15 mouse cellular contexts compared by ENCODE assay signal in genomic region chr7:102665378-102665777, GRCm38 (mm10). TPM values are rescaled to one million over a fixed set of nuclear protein-coding genes. Genes with fewer than 3 reads are reported as not detected.
DNase-seq lines count a peak whose midpoint lies in the region; TF ChIP-seq lines count a peak whose summit lies in the region.
"Had no signal": no experiment of that assay in that cellular context is flagged by ENCODE, and none has a peak within 500 bp of the region (broad histone marks: within the 10 kb centered on the region; RNA-seq: fewer than 3 reads in every experiment).

No protein-coding gene starts in this region.

- TF ChIP-seq CTCF in layer of hippocampus, adult 2 months (conservative IDR thresholded peaks at IDR 0.05), result peak; percentile 87

- DNase-seq in cerebellum, postnatal 14 days, result peak; percentile 12 to 18
- no peak for DNase-seq in cerebellum, adult 11 months
- peak in 1 of 2 experiments; percentile 7 for DNase-seq in layer of hippocampus, adult 2 months (ENCODE audit: low spot score in 2 of 2)
- no peak for DNase-seq in layer of hippocampus, postnatal 10 days (ENCODE audit: low spot score in 2 of 2)
- DNase-seq in 3T3-L1 (ENCODE audit: low read depth, low spot score), result peak; percentile 49
- DNase-seq in brain, adult 2 months (ENCODE audit: low read depth, low spot score), result peak; percentile 17
- DNase-seq in urinary bladder, postnatal 25 days (ENCODE audit: low spot score), result no peak
- DNase-seq in urinary bladder, adult 2 months (ENCODE audit: low spot score), result no peak
- DNase-seq: adrenal gland, adult 8-10 months; right cerebral cortex, adult 18-20 months had no signal

- H3K27ac ChIP-seq in layer of hippocampus, adult 2 months, result no peak overlapping the region

- H3K4me3 ChIP-seq in layer of hippocampus, adult 2 months, result no peak overlapping the region
- H3K4me3 ChIP-seq: heart, embryonic 12.5 days had no signal

RNA-seq across cellular contexts. Expression of gene Olfr556, which starts 0.7 kb away (rescaled TPM):
- total RNA-seq in layer of hippocampus, adult 2 months (2021), result not detected
- not detected for total RNA-seq in layer of hippocampus, postnatal 10 days (2021)
- polyA plus RNA-seq in urinary bladder, adult 2 months (2012; rRNA removed), result not detected in 2 replicates
- total RNA-seq: adrenal gland, adult 8-10 months; layer of hippocampus, adult 18-20 months; monocyte, adult 5-6 weeks had no signal
- polyA plus RNA-seq: heart, embryonic 12.5 days; liver, embryonic 11.5 days; stomach, embryonic 16.5 days had no signal

RNA-seq across cellular contexts. Expression of gene Olfr555, which starts 6.8 kb away (rescaled TPM):
- not detected for total RNA-seq in layer of hippocampus, adult 2 months (2021)
- not detected for total RNA-seq in layer of hippocampus, postnatal 10 days (2021)
- polyA plus RNA-seq in urinary bladder, adult 2 months (2012; rRNA removed), result not detected in 2 replicates
- total RNA-seq: adrenal gland, adult 8-10 months; layer of hippocampus, adult 18-20 months; monocyte, adult 5-6 weeks had no signal
- polyA plus RNA-seq: heart, embryonic 12.5 days; liver, embryonic 11.5 days; stomach, embryonic 16.5 days had no signal

RNA-seq across cellular contexts. Expression of gene Trim68, which starts 21.7 kb away (rescaled TPM):
- 1 to 10 TPM; 7.1 to 7.2 TPM for total RNA-seq in layer of hippocampus, adult 2 months (2021)
- 1 to 10 TPM; 6.2 to 7.5 TPM for total RNA-seq in layer of hippocampus, postnatal 10 days (2021)
- 75.3 and 99.1 TPM in 2 replicates for polyA plus RNA-seq in urinary bladder, adult 2 months (2012; rRNA removed)

RNA-seq across cellular contexts. Expression of gene Olfr554, which starts 27.1 kb away (rescaled TPM):
- not detected for total RNA-seq in layer of hippocampus, adult 2 months (2021)
- total RNA-seq in layer of hippocampus, postnatal 10 days (2021), result not detected
- polyA plus RNA-seq in urinary bladder, adult 2 months (2012; rRNA removed), result not detected in 2 replicates
- total RNA-seq: adrenal gland, adult 8-10 months; monocyte, adult 5-6 weeks had no signal
- polyA plus RNA-seq: heart, embryonic 12.5 days; liver, embryonic 11.5 days; stomach, embryonic 16.5 days had no signal

RNA-seq across cellular contexts. Expression of gene Olfr557, which starts 30.3 kb away (rescaled TPM):
- not detected for total RNA-seq in layer of hippocampus, adult 2 months (2021)
- not detected for total RNA-seq in layer of hippocampus, postnatal 10 days (2021)
- polyA plus RNA-seq in urinary bladder, adult 2 months (2012; rRNA removed), result not detected in 2 replicates
- total RNA-seq: monocyte, adult 5-6 weeks had no signal
- polyA plus RNA-seq: heart, embryonic 12.5 days; liver, embryonic 11.5 days; stomach, embryonic 16.5 days had no signal

Comparison
In these comparisons a context has a peak if more than half of its experiments do, and no peak if none do; other contexts are left out.
1. DNase-seq: peak in cerebellum, postnatal 14 days (2 of 2), 3T3-L1 (single experiment) and brain, adult 2 months (single experiment); none in cerebellum, adult 11 months (single experiment), layer of hippocampus, postnatal 10 days (0 of 2), urinary bladder, postnatal 25 days (single experiment) and urinary bladder, adult 2 months (single experiment).